Mouse (Mus musculus) testis, postnatal 10 days (tissue): ENCODE data around the gene Agpat4.

ENCODE experiments used
- DNase-seq: peaks from one replicate; pipeline ENCODE4 v3.0.0; 2021; ENCODE audit warnings: low spot score

The Agpat4 gene

GRCm38 (mm10) chr17:12160984-12161764 is 42.7 kb downstream of the Agpat4 start:
- DNase-seq = no peak

- DNase-seq = no peak
Measured at GRCm38 (mm10) chr17:12161877-12162276, 43.4 kb downstream of the Agpat4 start.

- DNase-seq = no peak
Measured at GRCm38 (mm10) chr17:12162824-12163223, 44.3 kb downstream of the Agpat4 start.

GRCm38 (mm10) chr17:12163403-12163802 is 44.9 kb downstream of the Agpat4 start:
- DNase-seq = no peak

- DNase-seq = no peak
Measured at GRCm38 (mm10) chr17:12163903-12164302, 45.4 kb downstream of the Agpat4 start.

- DNase-seq = no peak
Measured at GRCm38 (mm10) chr17:12164507-12164906, 46.0 kb downstream of the Agpat4 start.

GRCm38 (mm10) chr17:12165009-12165695 is 46.6 kb downstream of the Agpat4 start:
- DNase-seq = no peak

GRCm38 (mm10) chr17:12165701-12166100 is 47.2 kb downstream of the Agpat4 start:
- DNase-seq = no peak

GRCm38 (mm10) chr17:12168536-12168935 is 50.0 kb downstream of the Agpat4 start:
- peak; percentile 61 for DNase-seq

GRCm38 (mm10) chr17:12169326-12169836 is 50.9 kb downstream of the Agpat4 start:
- DNase-seq = peak; percentile 55

- DNase-seq = no peak
Measured at GRCm38 (mm10) chr17:12170791-12171497, 52.4 kb downstream of the Agpat4 start.

GRCm38 (mm10) chr17:12171666-12172065 is 53.2 kb downstream of the Agpat4 start:
- DNase-seq = no peak

- no peak for DNase-seq
Measured at GRCm38 (mm10) chr17:12174221-12174620, 55.7 kb downstream of the Agpat4 start.

GRCm38 (mm10) chr17:12174896-12175295 is 56.4 kb downstream of the Agpat4 start:
- DNase-seq = no peak

- DNase-seq = no peak
Measured at GRCm38 (mm10) chr17:12175626-12176025, 57.1 kb downstream of the Agpat4 start.

GRCm38 (mm10) chr17:12179339-12179738 is 60.8 kb downstream of the Agpat4 start:
- DNase-seq = no peak

GRCm38 (mm10) chr17:12179766-12180165 is 61.3 kb downstream of the Agpat4 start:
- DNase-seq = no peak

- no peak for DNase-seq
Measured at GRCm38 (mm10) chr17:12182702-12183485, 64.4 kb downstream of the Agpat4 start.

- no peak for DNase-seq
Measured at GRCm38 (mm10) chr17:12184283-12184682, 65.8 kb downstream of the Agpat4 start.

GRCm38 (mm10) chr17:12185855-12186254 is 67.4 kb downstream of the Agpat4 start:
- DNase-seq = no peak

GRCm38 (mm10) chr17:12186341-12186740 is 67.8 kb downstream of the Agpat4 start:
- DNase-seq = no peak

GRCm38 (mm10) chr17:12187782-12188181 is 69.3 kb downstream of the Agpat4 start:
- no peak for DNase-seq
